Mouse (Mus musculus) brain, embryonic 14.5 days (tissue): ENCODE measurements around the gene Kif3c.

Experiments
- CTCF ChIP-seq: fragments of 200-500 bp; IDR thresholded peaks from 2 replicates; pipeline ENCODE4 v1.5.1; 2012; ENCODE audit warnings: inconsistent platforms, mild to moderate bottlenecking, moderate library complexity, borderline replicate concordance; ENCODE audit not compliant: insufficient read depth, insufficient read length; ENCODE audit errors: extremely low read depth
- POLR2A ChIP-seq: fragments of 200-500 bp; IDR thresholded peaks from 2 replicates; pipeline ENCODE4 v1.6.1; 2012; ENCODE audit warnings: mild to moderate bottlenecking, inconsistent platforms, borderline replicate concordance; ENCODE audit not compliant: poor library complexity, insufficient read depth, insufficient read length, severe bottlenecking; ENCODE audit errors: extremely low read depth

DNA sequence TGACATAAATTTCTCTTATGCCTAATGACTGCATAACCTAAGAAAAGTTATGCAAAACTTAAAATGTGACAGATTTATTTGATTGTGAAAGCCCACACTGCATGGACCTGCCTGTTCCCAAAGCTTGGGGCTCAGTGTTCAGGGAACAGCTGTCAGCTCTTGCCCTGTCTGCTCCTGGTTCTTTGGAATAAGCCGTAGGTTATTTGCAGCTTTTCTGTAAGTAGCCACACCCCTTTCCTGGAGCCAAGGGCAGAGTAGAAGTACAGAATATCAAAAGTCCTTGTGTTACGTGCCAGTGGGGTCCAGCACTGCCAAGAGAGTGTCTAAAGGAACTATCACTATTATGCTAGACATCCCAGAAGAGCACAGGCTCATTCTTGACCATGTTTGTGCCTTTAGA lies 48.8 kb upstream of the Kif3c start:
- TF ChIP-seq CTCF (no peak), POLR2A (no peak)
